Mouse (Mus musculus): ENCODE results near the gene Pgrmc1.

DNA sequence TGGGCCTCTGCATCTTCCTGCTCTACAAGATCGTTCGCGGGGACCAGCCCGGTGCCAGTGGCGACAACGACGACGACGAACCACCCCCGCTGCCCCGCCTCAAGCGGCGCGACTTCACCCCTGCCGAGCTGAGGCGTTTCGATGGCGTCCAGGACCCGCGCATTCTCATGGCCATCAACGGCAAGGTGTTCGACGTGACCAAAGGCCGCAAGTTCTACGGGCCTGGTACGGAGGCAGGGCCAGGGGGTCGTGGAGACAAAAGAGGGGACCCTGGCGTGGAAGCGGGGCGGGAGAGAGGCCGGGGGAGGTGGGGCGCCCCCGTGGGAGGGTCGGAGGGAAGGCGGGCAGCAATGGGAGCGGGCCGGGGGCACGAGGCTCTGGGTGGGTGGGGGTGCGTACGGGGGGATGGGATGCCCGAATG lies 394 bp downstream of the Pgrmc1 start:
- TF ChIP-seq CTCF (conservative IDR thresholded peaks at IDR 0.05; ENCODE audit: low read length) (no peak), POU5F1 (IDR thresholded peaks at IDR 0.05; ENCODE audit: borderline replicate concordance, low read length) (no peak)

Data from E14TG2a.4 (cell line).